Mouse (Mus musculus) embryonic facial prominence, embryonic 11.5 days (tissue): Measurements from ENCODE around the gene Alox12. TPM values are rescaled to one million over a fixed set of nuclear protein-coding genes. Genes with fewer than 3 reads are reported as not detected.

ENCODE experiments used
- ATAC-seq: fragments of 200-750 bp; cut with Nextera tagmentation; replicated peaks from 2 replicates; pipeline ENCODE4 v1.8.0; 2017; ENCODE audit warnings: low read depth; ENCODE audit not compliant: insufficient number of reproducible peaks, low FRiP score, low TSS enrichment
- DNase-seq: peaks from one replicate; pipeline ENCODE4 v3.0.0-alpha.2; 2015; ENCODE audit warnings: low spot score
- H3K27ac ChIP-seq: fragments of 300-500 bp; sonication (generic); replicated peaks from 2 replicates; pipeline ENCODE4 v1.5.1; 2014; ENCODE audit warnings: mild to moderate bottlenecking, low read depth, low read length, control low read depth
- H3K27me3 ChIP-seq: fragments of 300-500 bp; sonication (generic); 2 replicates; pipeline ENCODE4 v1.6.1; 2014; ENCODE audit warnings: mild to moderate bottlenecking, low read length, moderate library complexity, mixed read lengths; ENCODE audit not compliant: control insufficient read depth, insufficient read depth
- H3K36me3 ChIP-seq: fragments of 300-500 bp; sonication (generic); replicated peaks from 2 replicates; pipeline ENCODE4 v1.6.1; 2014; ENCODE audit warnings: low read depth, mild to moderate bottlenecking, low read length, moderate library complexity, mixed read lengths; ENCODE audit not compliant: control insufficient read depth, insufficient read depth
- H3K4me1 ChIP-seq: fragments of 300-500 bp; sonication (generic); 2 replicates; pipeline ENCODE4 v1.6.1; 2014; ENCODE audit warnings: low read length, mixed read lengths; ENCODE audit not compliant: control insufficient read depth, insufficient read depth
- H3K4me2 ChIP-seq: fragments of 300-500 bp; sonication (generic); 2 replicates; pipeline ENCODE4 v1.6.1; 2014; ENCODE audit warnings: low read depth, mild to moderate bottlenecking, control low read depth, low read length, moderate library complexity
- H3K4me3 ChIP-seq: fragments of 300-500 bp; sonication (generic); 2 replicates; pipeline ENCODE4 v1.5.1; 2014; ENCODE audit warnings: low read depth, low read length, control low read depth
- H3K9ac ChIP-seq: fragments of 300-500 bp; sonication (generic); replicated peaks from 2 replicates; pipeline ENCODE4 v1.6.1; 2014; ENCODE audit warnings: mild to moderate bottlenecking, control low read depth, low read length
- H3K9me3 ChIP-seq: fragments of 300-500 bp; sonication (generic); replicated peaks from 2 replicates; pipeline ENCODE4 v1.6.1; 2016; ENCODE audit warnings: mild to moderate bottlenecking, low read length, inconsistent platforms, mixed read lengths; ENCODE audit not compliant: control insufficient read depth
- WGBS: fragments of 180-500 bp; shearing (Covaris S2); extraction: QIAGEN DNeasy Blood & Tissue Kit; methylation state at CpG from one replicate; pipeline ENCODE4 v1.1.7; 2014; 5-methylcytosine and 5-hydroxymethylcytosine counted together
- polyA plus RNA-seq: library from polyadenylated mRNA; unstranded; fragments of >200 nt; fragmentation: Nextera tagmentation; extraction: Ambion mirVana; gene quantifications from 2 replicates; pipeline ENCODE4 v1.2.1, GENCODE M21; 2014

Gene Alox12
- polyA plus RNA-seq, 1 experiment from 2014 or later, result 4.1 TPM

- H3K27me3 ChIP-seq, result peaks cover 54% of the 10 kb centered on the region
- H3K4me2 ChIP-seq, result peak overlapping the region; percentile 37
- H3K9ac ChIP-seq, result no peak overlapping the region; the same call in 1 of the 2 replicates
- peak overlapping the region; percentile 16 for H3K4me3 ChIP-seq
- H3K9me3 ChIP-seq, result no peaks in the 10 kb centered on the region
- no peak overlapping the region for H3K27ac ChIP-seq
- no peak for ATAC-seq
- peak; percentile 35 for DNase-seq
- 17% methylated on average over 27 of the region's 27 CpGs for WGBS
- no peaks in the 10 kb centered on the region; the same call in 1 of the 2 replicates for H3K4me1 ChIP-seq
- no peaks in the 10 kb centered on the region for H3K36me3 ChIP-seq
These were observed 29.2 kb downstream of the Alox12 start for GRCm38 (mm10) chr11:70225798-70226601.

DNA sequence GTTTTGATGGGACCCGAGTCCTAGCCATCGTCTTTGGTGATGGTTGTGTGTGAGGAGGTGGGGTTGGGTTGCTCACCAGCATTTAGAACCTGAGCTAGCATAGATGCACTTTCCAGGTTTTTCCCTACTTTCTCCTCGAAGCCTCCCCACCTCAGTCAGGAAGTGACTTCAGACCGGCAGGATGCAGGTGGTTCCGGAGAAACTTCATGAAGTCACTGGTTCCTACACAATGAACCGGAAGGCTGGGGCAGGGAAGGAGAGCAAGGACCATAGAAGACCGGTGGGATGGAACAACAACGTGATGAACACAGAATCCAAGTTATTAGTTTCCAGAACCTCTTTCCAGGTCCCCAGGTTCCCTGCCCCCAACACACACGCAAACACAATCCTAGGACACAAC lies 31.4 kb downstream of the Alox12 start:
- Histone ChIP-seq H3K4me2 (no peak overlapping the region), H3K4me1 (no peaks in the 10 kb centered on the region; the same call in 1 of the 2 replicates), H3K4me3 (no peak overlapping the region), H3K36me3 (no peaks in the 10 kb centered on the region), H3K27me3 (peaks cover 38% of the 10 kb centered on the region), H3K27ac (no peak overlapping the region), H3K9ac (no peak overlapping the region), H3K9me3 (no peaks in the 10 kb centered on the region)
- ATAC-seq (no peak), DNase-seq (no peak)
- WGBS, result 88% methylated on average over 9 of the region's 9 CpGs

- Histone ChIP-seq H3K4me2 (peak overlapping the region; percentile 84), H3K4me3 (peak overlapping the region; percentile 54), H3K27me3 (peaks cover 22% of the 10 kb centered on the region), H3K36me3 (no peaks in the 10 kb centered on the region), H3K9me3 (no peaks in the 10 kb centered on the region), H3K27ac (peak overlapping the region; percentile 56; the same call in 1 of the 2 replicates), H3K4me1 (no peaks in the 10 kb centered on the region; the same call in 1 of the 2 replicates), H3K9ac (peak overlapping the region; percentile 75)
- WGBS, result 10% methylated on average over 14 of the region's 14 CpGs
- ATAC-seq, result no peak
- DNase-seq, result no peak
These were observed 33.3 kb downstream of the Alox12 start for GRCm38 (mm10) chr11:70221603-70222500.

GRCm38 (mm10) chr11:70220731-70221602 lies 34.2 kb downstream of the Alox12 start, which contains the start of gene Slc16a13:
Gene Slc16a13, minus strand, starts transcription at chr11:70221064.
- Histone ChIP-seq H3K4me3 (peak within 1 kb of the TSS; percentile 54), H3K27me3 (peaks cover 21% of the 10 kb centered on the region), H3K4me2 (peak within 1 kb of the TSS; percentile 84), H3K36me3 (no peaks in the 10 kb centered on the region), H3K4me1 (no peaks in the 10 kb centered on the region; the same call in 1 of the 2 replicates), H3K9ac (peak within 1 kb of the TSS; percentile 75), H3K27ac (peak within 1 kb of the TSS; percentile 56), H3K9me3 (no peaks in the 10 kb centered on the region)
- DNase-seq (peak; percentile 96), ATAC-seq (peak; percentile 88)
- under 1% methylated on average over 28 of the region's 28 CpGs for WGBS

- Histone ChIP-seq H3K4me1 (no peaks in the 10 kb centered on the region; the same call in 1 of the 2 replicates), H3K9me3 (no peaks in the 10 kb centered on the region), H3K27me3 (peaks cover 21% of the 10 kb centered on the region), H3K4me2 (peak overlapping the region; percentile 84), H3K4me3 (peak overlapping the region; percentile 54), H3K36me3 (no peaks in the 10 kb centered on the region), H3K9ac (peak overlapping the region; percentile 75), H3K27ac (peak overlapping the region; percentile 48)
- no peak for ATAC-seq
- DNase-seq, result peak; percentile 20
- WGBS, result 2% methylated on average over 24 of the region's 24 CpGs
These were observed 34.8 kb downstream of the Alox12 start for GRCm38 (mm10) chr11:70220323-70220722.

DNA sequence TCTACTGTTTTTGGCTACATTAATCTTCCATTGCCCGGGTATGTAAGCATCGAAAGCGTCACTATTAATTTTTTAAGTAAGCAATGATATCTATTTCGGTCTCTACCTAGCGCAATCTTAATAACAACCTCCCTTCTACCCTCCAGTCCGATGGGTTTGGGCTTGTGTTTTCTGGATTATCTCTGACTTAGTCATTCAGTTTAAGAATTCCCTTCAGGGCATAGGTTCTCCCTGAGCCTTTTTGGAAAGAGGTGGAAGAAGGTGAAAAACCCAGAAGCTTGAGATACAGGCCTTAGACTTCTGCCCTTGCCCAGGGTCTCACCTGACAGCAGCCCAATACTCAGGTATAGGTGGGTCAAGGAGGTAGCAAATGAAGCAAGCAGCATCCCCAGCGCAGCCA lies 35.3 kb downstream of the Alox12 start:
- ATAC-seq (no peak), DNase-seq (no peak)
- H3K4me3 ChIP-seq, result peak overlapping the region; percentile 54
- no peaks in the 10 kb centered on the region for H3K9me3 ChIP-seq
- H3K4me2 ChIP-seq, result peak overlapping the region; percentile 84
- no peaks in the 10 kb centered on the region for H3K36me3 ChIP-seq
- 56% methylated on average over 7 of the region's 7 CpGs for WGBS
- no peaks in the 10 kb centered on the region; the same call in 1 of the 2 replicates for H3K4me1 ChIP-seq
- peaks cover 21% of the 10 kb centered on the region for H3K27me3 ChIP-seq
- no peak overlapping the region for H3K27ac ChIP-seq
- H3K9ac ChIP-seq, result peak overlapping the region; percentile 75

DNA sequence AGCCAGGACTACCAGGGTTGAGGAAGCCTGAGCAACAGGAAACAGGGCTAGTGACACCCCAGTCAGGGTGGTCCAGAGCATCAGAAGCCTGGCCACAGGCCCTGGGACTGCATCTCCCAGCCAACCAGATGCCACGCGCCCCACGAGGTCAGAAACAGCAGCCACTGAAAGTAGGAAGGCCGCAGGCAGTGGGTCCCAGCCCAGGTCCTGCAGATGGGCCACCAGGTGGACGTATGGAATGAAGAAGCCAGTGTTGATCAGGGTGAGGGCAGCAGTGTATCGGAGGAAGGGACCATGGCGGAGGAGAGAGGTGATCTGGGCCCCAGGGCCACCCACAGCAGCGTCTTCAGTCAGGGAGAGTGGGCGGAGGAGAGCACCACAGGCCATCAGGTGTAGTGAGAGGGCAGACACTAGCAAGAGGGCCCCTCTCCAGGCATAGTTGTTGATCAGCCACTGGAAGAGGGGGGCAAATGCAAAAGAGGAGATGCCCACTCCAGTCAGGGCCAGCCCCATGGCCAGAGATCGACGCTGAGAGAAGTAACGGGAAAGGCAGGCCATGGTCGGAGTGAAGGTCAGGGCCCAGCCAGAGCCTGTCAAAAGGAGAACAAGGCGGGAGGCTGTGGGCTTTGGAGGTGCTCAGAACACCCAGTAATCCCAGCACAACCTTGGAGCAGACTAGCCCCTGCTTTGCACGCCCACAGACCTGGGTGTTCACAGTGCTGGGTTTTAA lies 36.2 kb downstream of the Alox12 start:
- WGBS, result 93% methylated on average over 15 of the region's 15 CpGs
- Histone ChIP-seq H3K9ac (no peak overlapping the region; the same call in 1 of the 2 replicates), H3K27ac (no peak overlapping the region), H3K4me1 (peaks cover 7% of the 10 kb centered on the region), H3K36me3 (no peaks in the 10 kb centered on the region), H3K4me3 (no peak overlapping the region), H3K9me3 (no peaks in the 10 kb centered on the region), H3K27me3 (peaks cover 30% of the 10 kb centered on the region), H3K4me2 (no peak overlapping the region)
- ATAC-seq, result no peak
- DNase-seq, result no peak
